Mouse (Mus musculus) small intestine, adult 2 months (tissue): ENCODE measurements around the gene Ppp2r1b. TPM values are rescaled to one million over a fixed set of nuclear protein-coding genes. Genes with fewer than 3 reads are reported as not detected.

Experiments
- H3K27ac ChIP-seq: fragments of 200-500 bp; 2 replicates; pipeline ENCODE4 v1.5.1; 2012; ENCODE audit warnings: low read depth, low read length, control low read depth, inconsistent platforms; ENCODE audit not compliant: insufficient read depth
- H3K27me3 ChIP-seq: fragments of 200-500 bp; 2 replicates; pipeline ENCODE4 v1.6.1; 2012; ENCODE audit warnings: mild to moderate bottlenecking, moderate library complexity, low read length, inconsistent platforms; ENCODE audit not compliant: control insufficient read depth, insufficient read depth
- H3K36me3 ChIP-seq: fragments of 200-500 bp; 2 replicates; pipeline ENCODE4 v1.6.1; 2012; ENCODE audit warnings: mild to moderate bottlenecking, low read length, control low read depth, inconsistent platforms; ENCODE audit not compliant: control insufficient read depth, insufficient read depth
- H3K4me1 ChIP-seq: fragments of 200-500 bp; 2 replicates; pipeline ENCODE4 v1.6.1; 2012; ENCODE audit warnings: low read length, inconsistent platforms, mixed read lengths; ENCODE audit not compliant: control insufficient read depth, insufficient read depth, insufficient read length
- H3K4me3 ChIP-seq: fragments of 200-500 bp; 2 replicates; pipeline ENCODE4 v1.5.1; 2012; ENCODE audit warnings: low read depth, mild to moderate bottlenecking, control low read depth, inconsistent platforms, low read length, moderate library complexity
- CTCF ChIP-seq: fragments of 200-500 bp; IDR thresholded peaks from 2 replicates; pipeline ENCODE4 v1.5.1; 2012; ENCODE audit warnings: low read depth, mild to moderate bottlenecking, control low read depth, inconsistent platforms, low read length, moderate library complexity, mixed read lengths; ENCODE audit not compliant: insufficient replicate concordance, insufficient read length; ENCODE audit errors: extremely low read depth
- POLR2A ChIP-seq: fragments of 200-500 bp; IDR thresholded peaks from 2 replicates; pipeline ENCODE4 v1.6.1; 2012; ENCODE audit warnings: low read depth, mild to moderate bottlenecking, control low read depth, inconsistent platforms, low read length, moderate library complexity
- WGBS: fragments of 180-500 bp; shearing (Covaris S2); methylation state at CpG from one replicate; pipeline ENCODE4 v1.1.7; 2018; 5-methylcytosine and 5-hydroxymethylcytosine counted together
- polyA plus RNA-seq: library from polyadenylated mRNA; depleted of rRNA; stranded (reverse); fragments of >200 nt; gene quantifications from 2 replicates; pipeline ENCODE4 v1.2.3, GENCODE M21; 2012

The Ppp2r1b gene
- polyA plus RNA-seq, 1 experiment: 1.9 TPM

DNA sequence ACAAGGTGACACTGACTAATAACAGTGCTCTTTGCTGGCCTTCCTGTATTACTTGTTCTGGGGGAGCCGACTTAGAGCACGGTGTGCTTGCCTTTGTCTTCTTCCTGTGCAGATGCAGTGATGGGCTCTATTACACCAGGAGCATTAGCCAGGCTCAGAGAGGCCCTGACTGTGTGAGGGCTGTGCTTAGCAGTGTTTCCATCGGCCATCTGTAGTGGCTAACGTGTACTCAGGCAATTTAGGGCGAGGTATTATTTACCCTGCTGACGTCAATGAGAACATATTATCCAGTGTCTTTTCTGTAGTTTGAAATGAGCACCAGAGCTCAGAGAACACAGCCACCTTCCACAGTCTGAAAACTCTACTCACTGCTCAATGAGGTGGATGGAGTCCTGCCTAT is 44.1 kb downstream of the Ppp2r1b start:
- 45% methylated on average over 6 of the region's 6 CpGs for WGBS
- peaks cover 11% of the 10 kb centered on the region; the same call in 1 of the 2 replicates for H3K36me3 ChIP-seq
- TF ChIP-seq CTCF: no peak

DNA sequence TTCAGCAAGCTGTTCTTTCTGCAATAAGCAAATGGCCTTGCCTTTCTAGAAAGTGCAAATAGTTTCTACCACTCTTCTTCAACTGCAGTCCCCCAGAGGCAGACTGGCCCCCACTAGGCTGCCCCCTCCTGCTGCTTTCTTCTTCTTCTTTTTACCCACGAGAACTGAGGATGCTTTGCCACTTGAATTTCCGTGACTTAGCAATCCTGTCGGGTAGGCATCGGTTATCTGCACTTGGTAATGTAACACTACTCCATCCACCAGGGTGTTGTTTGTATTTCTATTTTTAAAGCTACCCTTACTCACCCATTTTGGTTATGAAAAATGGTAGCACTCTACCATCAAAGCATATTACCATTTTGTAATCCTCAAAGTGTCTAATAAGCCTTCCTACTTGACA is 44.9 kb downstream of the Ppp2r1b start:
- TF ChIP-seq POLR2A (no peak), CTCF (no peak)
- H3K27ac ChIP-seq: no peak overlapping the region
- no peak overlapping the region for H3K4me3 ChIP-seq
- WGBS: 92% methylated on average over 4 of the region's 4 CpGs
- H3K36me3 ChIP-seq: peaks cover 17% of the 10 kb centered on the region; the same call in 1 of the 2 replicates
- H3K27me3 ChIP-seq: no peaks in the 10 kb centered on the region
- peaks cover 9% of the 10 kb centered on the region; the same call in 1 of the 2 replicates for H3K4me1 ChIP-seq

More for the DNA sequence above, 44.1 kb downstream of the Ppp2r1b start:
- H3K27ac ChIP-seq: no peak overlapping the region
- peaks cover 9% of the 10 kb centered on the region; the same call in 1 of the 2 replicates for H3K4me1 ChIP-seq
- no peak overlapping the region for H3K4me3 ChIP-seq
- no peaks in the 10 kb centered on the region for H3K27me3 ChIP-seq

DNA sequence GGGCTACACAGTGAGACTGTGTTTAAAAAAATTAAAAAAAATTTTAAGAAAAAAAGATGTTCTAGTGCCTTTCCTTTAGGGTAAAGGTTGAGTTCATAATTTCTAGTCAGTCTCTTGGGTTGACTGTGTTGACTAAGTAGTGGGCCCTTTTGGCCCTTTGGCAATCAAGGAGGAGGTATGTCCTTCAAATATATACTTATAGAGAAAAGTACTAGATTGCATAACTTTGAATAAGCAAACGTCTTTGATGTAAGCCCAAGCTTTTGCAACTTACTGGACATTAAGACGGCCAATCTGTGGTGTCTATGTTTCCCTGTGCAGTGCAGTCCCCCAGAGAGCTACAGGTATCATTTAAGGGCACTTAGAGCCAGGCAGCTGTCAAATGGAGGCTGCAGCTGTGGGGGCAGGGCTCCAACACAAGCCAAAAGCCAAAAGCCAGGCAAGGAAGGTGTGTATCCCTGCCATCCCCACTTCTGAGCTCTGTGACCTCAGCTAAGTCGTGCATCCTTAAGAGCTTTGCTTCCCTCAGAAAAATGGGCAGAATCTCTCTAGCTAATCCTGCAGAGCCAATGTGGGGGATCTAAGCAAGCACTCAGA is 45.5 kb downstream of the Ppp2r1b start:
- Histone ChIP-seq H3K4me1 (peaks cover 7% of the 10 kb centered on the region; the same call in 1 of the 2 replicates), H3K4me3 (no peak overlapping the region), H3K27ac (no peak overlapping the region), H3K36me3 (peaks cover 22% of the 10 kb centered on the region), H3K27me3 (no peaks in the 10 kb centered on the region)
- 77% methylated on average over 3 of the region's 3 CpGs for WGBS
- TF ChIP-seq POLR2A (no peak), CTCF (no peak)

DNA sequence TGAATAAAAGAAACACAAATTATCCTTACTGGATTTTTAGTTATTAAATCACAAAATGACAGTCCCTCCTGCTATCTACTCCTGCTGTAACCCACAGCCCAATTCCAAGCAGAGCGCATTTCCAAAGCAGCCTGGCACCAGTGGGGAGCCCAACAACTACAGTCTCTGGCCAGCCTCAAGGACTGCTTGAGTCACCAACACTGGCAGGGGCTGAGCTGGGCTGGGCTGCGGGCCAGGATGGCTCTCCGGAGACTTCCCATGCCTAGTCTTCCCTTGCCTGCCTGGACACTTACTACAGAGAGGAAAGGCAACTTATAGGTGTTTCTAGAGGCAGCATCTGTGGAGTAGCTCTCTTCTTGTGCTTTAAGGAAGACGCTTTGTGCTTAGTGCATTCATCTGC is 48.6 kb downstream of the Ppp2r1b start:
- H3K36me3 ChIP-seq: peaks cover 45% of the 10 kb centered on the region
- 82% methylated on average over 4 of the region's 4 CpGs for WGBS
- TF ChIP-seq CTCF (no peak), POLR2A (no peak)
- no peak overlapping the region for H3K27ac ChIP-seq
- no peaks in the 10 kb centered on the region for H3K4me1 ChIP-seq
- no peaks in the 10 kb centered on the region for H3K27me3 ChIP-seq
- no peak overlapping the region for H3K4me3 ChIP-seq

DNA sequence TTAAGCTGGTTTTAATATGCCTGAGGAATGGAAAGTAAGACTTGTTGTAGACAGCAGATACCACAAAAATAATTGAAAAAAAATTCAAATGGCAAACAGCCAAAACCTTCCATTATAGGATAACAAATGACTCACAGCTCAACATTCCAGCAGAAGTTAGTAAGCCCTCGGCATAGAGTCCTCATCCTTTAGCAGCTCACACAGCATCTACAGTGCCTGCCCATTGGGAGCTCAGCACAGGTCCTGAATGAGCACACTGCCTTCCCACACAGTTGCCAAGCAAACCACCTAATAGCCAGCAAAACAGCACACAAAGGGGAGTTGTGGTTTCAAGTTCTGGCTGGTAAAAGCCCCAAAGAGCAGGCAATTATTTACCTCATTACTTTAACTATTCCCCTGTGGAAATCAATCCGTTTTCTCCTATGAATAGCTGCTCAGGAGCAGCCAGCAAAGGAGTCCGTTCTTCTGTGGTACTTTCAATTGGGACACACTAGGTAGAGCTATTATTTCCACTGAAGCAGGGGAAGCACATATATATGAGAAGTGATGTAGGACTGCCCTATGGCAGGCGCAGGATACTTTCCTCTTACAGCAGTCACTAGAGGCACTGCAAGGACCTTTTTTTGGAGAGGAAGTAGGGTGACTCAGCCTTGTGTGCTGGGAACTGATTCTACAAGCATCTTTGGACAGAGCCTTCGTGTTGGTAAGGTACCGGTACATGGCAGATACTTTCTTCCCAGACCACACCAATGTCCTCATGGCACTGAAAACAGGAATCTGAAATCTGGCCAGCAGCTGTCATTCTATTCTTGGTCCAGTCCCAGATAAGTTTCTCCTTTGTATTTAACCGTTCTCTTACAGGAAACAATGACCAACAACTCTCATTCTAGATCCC is 55.2 kb downstream of the Ppp2r1b start:
- no peaks in the 10 kb centered on the region for H3K27me3 ChIP-seq
- WGBS: 74% methylated on average over 7 of the region's 7 CpGs
- peaks cover 39% of the 10 kb centered on the region for H3K36me3 ChIP-seq
- no peak overlapping the region for H3K4me3 ChIP-seq
- peaks cover 4% of the 10 kb centered on the region; the same call in 1 of the 2 replicates for H3K4me1 ChIP-seq
- TF ChIP-seq CTCF (no peak), POLR2A (no peak)
- H3K27ac ChIP-seq: no peak overlapping the region

DNA sequence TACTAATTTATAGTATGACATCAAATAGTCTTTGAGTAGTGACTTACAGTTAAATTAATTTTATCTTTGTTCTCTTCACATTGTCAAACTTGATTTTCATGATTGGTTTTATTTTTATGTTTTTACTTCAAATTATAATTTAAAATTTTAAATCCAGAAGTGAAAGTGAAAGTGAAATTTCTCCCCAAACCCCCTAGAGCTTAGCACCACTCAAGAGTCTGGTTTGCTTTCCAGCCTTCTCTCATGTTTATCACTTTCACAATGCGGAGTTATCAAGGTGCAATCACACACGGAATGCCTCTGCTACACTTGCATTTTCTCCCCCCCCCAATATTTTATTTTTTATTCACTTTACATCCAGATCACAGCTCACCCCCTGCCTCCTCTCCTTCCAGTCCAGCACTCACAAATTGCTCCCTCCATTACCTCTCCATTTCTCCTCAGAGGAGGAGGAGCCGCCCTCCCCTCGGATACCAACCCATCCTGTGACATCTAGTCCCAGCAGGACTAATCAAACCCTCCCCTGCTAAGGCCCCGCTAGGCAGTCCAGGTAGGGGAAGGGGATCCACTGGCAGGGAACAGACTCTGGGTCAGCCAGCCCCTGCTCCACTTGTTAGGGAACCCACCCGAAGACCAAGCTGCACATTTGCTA is 59.2 kb downstream of the Ppp2r1b start:
- H3K4me3 ChIP-seq: no peak overlapping the region
- no peak overlapping the region for H3K27ac ChIP-seq
- no peak for TF ChIP-seq POLR2A
- WGBS: 68% methylated on average over 6 of the region's 6 CpGs
- peaks cover 11% of the 10 kb centered on the region for H3K36me3 ChIP-seq
- peaks cover 4% of the 10 kb centered on the region; the same call in 1 of the 2 replicates for H3K4me1 ChIP-seq
- no peaks in the 10 kb centered on the region for H3K27me3 ChIP-seq

DNA sequence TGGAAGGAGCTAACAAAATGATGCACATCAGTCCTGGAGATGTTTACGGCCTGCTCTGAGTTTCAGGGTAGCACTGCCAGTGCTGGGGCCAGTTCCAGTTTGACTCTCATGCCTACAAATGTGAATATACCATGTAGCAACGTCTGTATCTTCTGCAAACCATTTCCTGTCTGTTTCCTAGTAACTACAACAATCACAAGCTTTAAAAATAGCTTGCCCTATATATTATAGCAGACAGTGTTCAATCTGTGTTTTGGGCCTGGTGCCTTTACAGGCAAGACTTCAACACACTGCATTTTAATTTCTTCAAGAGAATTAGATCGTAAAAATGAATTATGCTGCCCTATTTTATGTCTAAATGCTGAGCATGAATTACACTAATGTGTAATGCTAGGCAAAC is 60.2 kb downstream of the Ppp2r1b start:
- Histone ChIP-seq H3K36me3 (peaks cover 11% of the 10 kb centered on the region), H3K4me3 (no peak overlapping the region), H3K27me3 (no peaks in the 10 kb centered on the region), H3K4me1 (peaks cover 4% of the 10 kb centered on the region; the same call in 1 of the 2 replicates), H3K27ac (no peak overlapping the region)
- WGBS: 68% methylated on average over 3 of the region's 3 CpGs
- no peak for TF ChIP-seq POLR2A
- TF ChIP-seq CTCF: no peak
